Mouse (Mus musculus): ENCODE data around the gene Copz2. TPM values are rescaled to one million over a fixed set of nuclear protein-coding genes. Genes with fewer than 3 reads are reported as not detected.

Gene Copz2
- total and polyA plus RNA-seq, 3 experiments, result 0.35 to 4.1 (median 0.99) TPM

DNA sequence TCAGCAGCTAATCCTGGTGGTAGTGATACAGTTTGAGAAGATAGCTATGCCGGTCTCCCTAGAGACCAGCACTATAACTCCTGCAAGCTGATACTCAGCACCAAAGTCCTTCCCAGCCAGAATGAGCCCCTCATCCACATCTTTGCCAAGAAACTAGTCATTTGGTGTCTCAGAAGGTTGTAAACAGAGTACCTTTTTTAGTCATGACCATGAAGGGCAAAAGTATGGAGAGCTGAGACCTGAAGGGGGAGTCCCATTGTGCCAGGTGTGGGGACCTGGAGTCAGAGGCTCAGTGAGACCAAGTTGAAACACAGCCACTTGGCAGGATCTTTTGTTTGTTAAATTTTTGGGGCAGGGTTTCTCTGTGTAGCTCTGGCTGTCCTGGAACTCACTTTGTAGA lies 15.5 kb upstream of the Copz2 start:
- DNase-seq (ENCODE audit: extremely low read depth), result peak; percentile 69
- Histone ChIP-seq H3K4me3 (replicated peaks in 1 of 3; ENCODE audit: low read depth in 2 of 3, low read length in 2 of 3, poor library complexity in 1 of 3) (no peak overlapping the region), H3K27me3 (replicated peaks) (peaks cover 9% of the 10 kb centered on the region), H3K4me2 (ENCODE audit: insufficient read depth, low read depth, poor library complexity, severe bottlenecking) (0 out of 2 replicates have a peak overlapping the region, but pooled peaks have one; percentile 5), H3K9me3 (replicated peaks; ENCODE audit: low read length) (no peaks in the 10 kb centered on the region), H3K4me1 (ENCODE audit: control insufficient read depth in 1 of 2, insufficient read depth in 2 of 2) (peaks cover 11 to 51% of the 10 kb centered on the region in 2 experiments), H3K27ac (ENCODE audit: insufficient read depth, low read depth) (no peak overlapping the region), H3K36me3 (replicated peaks in 1 of 2; ENCODE audit: control insufficient read depth in 1 of 2, insufficient read depth in 1 of 2, low read length in 1 of 2) (no peaks in the 10 kb centered on the region), H3K9ac (ENCODE audit: insufficient read depth, low read depth) (no peak overlapping the region), H3K79me2 (replicated peaks; ENCODE audit: control insufficient read depth, extremely low read depth, insufficient read depth, poor library complexity, severe bottlenecking) (peaks cover 2% of the 10 kb centered on the region)
- dilution Hi-C loops (cut with MboI; ENCODE audit: extremely low pct_ligation_motif_present, extremely low pct_unique_long_range_greater_than_20kb, low sequenced_read_pairs), result no loop called here
- in situ Hi-C loops (cut with MboI; ENCODE audit: low pct_ligation_motif_present, low pct_unique_long_range_greater_than_20kb, low sequenced_read_pairs), result no loop called here
- TF ChIP-seq NELFE (IDR thresholded peaks at IDR 0.05; ENCODE audit: low read depth, low read length) (no peak), CHD2 (IDR thresholded peaks at IDR 0.05; ENCODE audit: low read length) (peak; percentile 67), E2F4 (IDR thresholded peaks at IDR 0.05; ENCODE audit: insufficient replicate concordance, low read depth, low read length) (no peak), BHLHE40 (IDR thresholded peaks at IDR 0.05; ENCODE audit: low read depth, low read length) (peak; percentile 45; the same call in 1 of the 2 replicates), TCF12 (IDR thresholded peaks at IDR 0.05; ENCODE audit: low read depth, low read length) (peak; percentile 84), MAFK (IDR thresholded peaks at IDR 0.05; ENCODE audit: insufficient replicate concordance, low read length) (no peak), PAX5 (IDR thresholded peaks at IDR 0.05; ENCODE audit: low read length) (no peak), MEF2A (IDR thresholded peaks at IDR 0.05; ENCODE audit: borderline replicate concordance, low read depth, low read length) (peak; percentile 84), ZKSCAN1 (IDR thresholded peaks at IDR 0.05; ENCODE audit: borderline replicate concordance, low read depth, low read length) (no peak), EP300 (IDR thresholded peaks at IDR 0.05; ENCODE audit: low read length) (peak; percentile 83), JUN (IDR thresholded peaks at IDR 0.05; ENCODE audit: insufficient read depth, low read depth, low read length) (peak; percentile 70), MAZ (IDR thresholded peaks at IDR 0.05; ENCODE audit: low read depth, low read length) (peak; percentile 27; the same call in 1 of the 2 replicates), RCOR1 (conservative IDR thresholded peaks at IDR 0.05; ENCODE audit: low read depth, low read length) (peak; percentile 70; the same call in 1 of the 2 replicates), JUND (conservative IDR thresholded peaks at IDR 0.05; ENCODE audit: low read depth, low read length) (peak; percentile 63; the same call in 1 of the 2 replicates), IRF4 (IDR thresholded peaks at IDR 0.05; ENCODE audit: low read depth, low read length) (peak; percentile 89), SIN3A (IDR thresholded peaks at IDR 0.05; ENCODE audit: low read length) (no peak), ETS1 (conservative IDR thresholded peaks at IDR 0.05; ENCODE audit: low read depth, low read length) (peak; percentile 58; the same call in 1 of the 2 replicates), ZNF384 (IDR thresholded peaks at IDR 0.05; ENCODE audit: low read depth, low read length) (no peak), POLR2A (IDR thresholded peaks at IDR 0.05; ENCODE audit: low read depth, low read length) (no peak)

DNA sequence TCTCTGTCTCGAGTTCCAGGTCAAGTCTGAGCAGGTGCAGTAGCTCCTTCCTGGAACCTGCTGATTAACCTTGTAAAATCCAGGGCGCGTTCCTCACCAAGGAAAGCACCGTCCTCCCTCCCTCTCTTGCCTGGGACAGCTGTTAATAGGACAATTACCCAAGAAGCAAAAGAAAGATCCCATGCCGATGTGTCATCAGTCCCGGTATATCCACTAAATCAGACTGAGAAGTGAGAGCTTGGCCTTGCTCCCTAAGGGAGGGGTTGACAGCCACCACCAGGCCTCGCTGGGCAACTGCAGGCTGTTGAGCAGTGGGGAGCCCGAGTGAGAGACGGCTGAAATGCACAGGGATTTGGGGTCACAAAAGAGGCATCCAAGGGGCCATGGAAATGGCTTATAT lies 12.4 kb upstream of the Copz2 start:
- Histone ChIP-seq H3K9ac (ENCODE audit: insufficient read depth, low read depth) (no peak overlapping the region), H3K36me3 (replicated peaks in 1 of 2; ENCODE audit: control insufficient read depth in 1 of 2, insufficient read depth in 1 of 2, low read length in 1 of 2) (no peaks in the 10 kb centered on the region), H3K27ac (ENCODE audit: insufficient read depth, low read depth) (no peak overlapping the region), H3K9me3 (replicated peaks; ENCODE audit: low read length) (no peaks in the 10 kb centered on the region), H3K4me1 (ENCODE audit: control insufficient read depth in 1 of 2, insufficient read depth in 2 of 2) (peaks cover 7 to 39% of the 10 kb centered on the region in 2 experiments), H3K4me3 (replicated peaks in 1 of 3; ENCODE audit: low read depth in 2 of 3, low read length in 2 of 3, poor library complexity in 1 of 3) (no peak overlapping the region), H3K79me2 (replicated peaks; ENCODE audit: control insufficient read depth, extremely low read depth, insufficient read depth, poor library complexity, severe bottlenecking) (no peaks in the 10 kb centered on the region), H3K4me2 (ENCODE audit: insufficient read depth, low read depth, poor library complexity, severe bottlenecking) (peak overlapping the region; percentile 58; the same call in 1 of the 2 replicates), H3K27me3 (replicated peaks) (peaks cover 13% of the 10 kb centered on the region)
- TF ChIP-seq MYC (IDR thresholded peaks at IDR 0.05; ENCODE audit: low read depth, low read length) (no peak), RAD21 (IDR thresholded peaks at IDR 0.05; ENCODE audit: low read depth, low read length) (peak; percentile 84), SMC3 (IDR thresholded peaks at IDR 0.05; ENCODE audit: low read depth, low read length) (peak; percentile 77), IRF4 (IDR thresholded peaks at IDR 0.05; ENCODE audit: low read depth, low read length) (peak; percentile 66; the same call in 1 of the 2 replicates), NELFE (IDR thresholded peaks at IDR 0.05; ENCODE audit: low read depth, low read length) (peak; percentile 52; the same call in 1 of the 2 replicates), ETS1 (conservative IDR thresholded peaks at IDR 0.05; ENCODE audit: low read depth, low read length) (no peak), CTCF (conservative IDR thresholded peaks at IDR 0.05 in 1 of 2, IDR thresholded peaks at IDR 0.05 in 1 of 2; ENCODE audit: low read depth in 2 of 2, low read length in 2 of 2) (peak in 1 of 2 experiments; percentile 86; a peak in 3 of 4 replicates), GABPA (IDR thresholded peaks at IDR 0.05; ENCODE audit: insufficient replicate concordance, low read depth, low read length) (no peak), USF2 (conservative IDR thresholded peaks at IDR 0.05; ENCODE audit: low read depth, low read length) (no peak), MAZ (IDR thresholded peaks at IDR 0.05; ENCODE audit: low read depth, low read length) (peak; percentile 60; the same call in 1 of the 2 replicates), MEF2A (IDR thresholded peaks at IDR 0.05; ENCODE audit: borderline replicate concordance, low read depth, low read length) (peak; percentile 52; the same call in 1 of the 2 replicates)
- in situ Hi-C loops (cut with MboI; ENCODE audit: low pct_ligation_motif_present, low pct_unique_long_range_greater_than_20kb, low sequenced_read_pairs), result loop anchor here (5.0 kb wide), 1 partner anchor 35 kb away; no protein-coding TSS in a partner anchor
- DNase-seq (ENCODE audit: extremely low read depth), result peak; percentile 60
- dilution Hi-C loops (cut with MboI; ENCODE audit: extremely low pct_ligation_motif_present, extremely low pct_unique_long_range_greater_than_20kb, low sequenced_read_pairs), result no loop called here
